Mouse (Mus musculus): ENCODE data around the gene Hlcs. TPM values are rescaled to one million over a fixed set of nuclear protein-coding genes. Genes with fewer than 3 reads are reported as not detected.

Hlcs gene
- 12.6 and 13.1 TPM in 2 replicates for polyA plus RNA-seq (2016; fragmentation: Nextera tagmentation; extraction: Ambion mirVana)

- peak; percentile 96 for DNase-seq (ENCODE audit: low spot score)
- Histone ChIP-seq H3K4me1 (peaks cover 22% of the 10 kb centered on the region), H3K27ac (replicated peaks) (peak within 1 kb of the TSS; percentile 99), H3K4me3 (peak within 1 kb of the TSS; percentile 82), H3K36me3 (no peaks in the 10 kb centered on the region), H3K9me3 (replicated peaks) (no peaks in the 10 kb centered on the region), H3K27me3 (ENCODE audit: low read depth, poor library complexity, severe bottlenecking) (peaks cover 14% of the 10 kb centered on the region)
- under 1% methylated on average over 64 of the region's 64 CpGs for WGBS
These were observed at the start of gene Hlcs for GRCm38 (mm10) chr16:94313229-94314030. Hlcs (minus strand) TSS chr16:94313571.

- WGBS: 58% methylated on average over 10 of the region's 10 CpGs
- Histone ChIP-seq H3K27me3 (ENCODE audit: low read depth, poor library complexity, severe bottlenecking) (no peaks in the 10 kb centered on the region), H3K4me3 (no peak overlapping the region), H3K4me1 (peaks cover 8% of the 10 kb centered on the region), H3K36me3 (peaks cover 15% of the 10 kb centered on the region), H3K9me3 (replicated peaks) (no peaks in the 10 kb centered on the region), H3K27ac (replicated peaks) (peak overlapping the region; percentile 46; the same call in 1 of the 2 replicates)
- peak; percentile 40 for DNase-seq (ENCODE audit: low spot score)
These were observed 49.0 kb upstream of the Hlcs start for GRCm38 (mm10) chr16:94362174-94362873.

GRCm38 (mm10) chr16:94360578-94361350, 47.4 kb upstream of the Hlcs start:
- Histone ChIP-seq H3K4me3 (no peak overlapping the region), H3K9me3 (replicated peaks) (no peaks in the 10 kb centered on the region), H3K4me1 (peaks cover 8% of the 10 kb centered on the region), H3K36me3 (peaks cover 15% of the 10 kb centered on the region), H3K27me3 (ENCODE audit: low read depth, poor library complexity, severe bottlenecking) (no peaks in the 10 kb centered on the region), H3K27ac (replicated peaks) (no peak overlapping the region)
- DNase-seq (ENCODE audit: low spot score): no peak
- 90% methylated on average over 13 of the region's 13 CpGs for WGBS

- no peak overlapping the region for H3K27ac ChIP-seq (replicated peaks)
- H3K9me3 ChIP-seq (replicated peaks): no peaks in the 10 kb centered on the region
- DNase-seq (ENCODE audit: low spot score): no peak
- no peak overlapping the region for H3K4me3 ChIP-seq
- H3K4me1 ChIP-seq: peaks cover 17% of the 10 kb centered on the region
- H3K27me3 ChIP-seq (ENCODE audit: low read depth, poor library complexity, severe bottlenecking): no peaks in the 10 kb centered on the region
- no peaks in the 10 kb centered on the region for H3K36me3 ChIP-seq
- WGBS: 86% methylated on average over 3 of the region's 3 CpGs
These were observed 44.7 kb upstream of the Hlcs start for GRCm38 (mm10) chr16:94358091-94358490.

GRCm38 (mm10) chr16:94356776-94357494, 43.6 kb upstream of the Hlcs start:
- no peaks in the 10 kb centered on the region for H3K36me3 ChIP-seq
- DNase-seq (ENCODE audit: low spot score): no peak
- H3K27ac ChIP-seq (replicated peaks): no peak overlapping the region
- no peaks in the 10 kb centered on the region for H3K27me3 ChIP-seq (ENCODE audit: low read depth, poor library complexity, severe bottlenecking)
- 85% methylated on average over 11 of the region's 11 CpGs for WGBS
- H3K4me1 ChIP-seq: peaks cover 11% of the 10 kb centered on the region
- no peak overlapping the region for H3K4me3 ChIP-seq
- no peaks in the 10 kb centered on the region for H3K9me3 ChIP-seq (replicated peaks)

GRCm38 (mm10) chr16:94356046-94356445, 42.7 kb upstream of the Hlcs start:
- no peaks in the 10 kb centered on the region for H3K9me3 ChIP-seq (replicated peaks)
- no peaks in the 10 kb centered on the region for H3K36me3 ChIP-seq
- no peak overlapping the region for H3K27ac ChIP-seq (replicated peaks)
- H3K4me3 ChIP-seq: no peak overlapping the region
- peaks cover 9% of the 10 kb centered on the region; the same call in 1 of the 2 replicates for H3K4me1 ChIP-seq
- 76% methylated on average over 7 of the region's 7 CpGs for whole genome bisulfite sequencing
- no peak for DNase-seq (ENCODE audit: low spot score)
- H3K27me3 ChIP-seq (ENCODE audit: low read depth, poor library complexity, severe bottlenecking): no peaks in the 10 kb centered on the region

GRCm38 (mm10) chr16:94354450-94354849, 41.1 kb upstream of the Hlcs start:
- Histone ChIP-seq H3K9me3 (replicated peaks) (no peaks in the 10 kb centered on the region), H3K27ac (replicated peaks) (no peak overlapping the region), H3K4me3 (no peak overlapping the region), H3K36me3 (no peaks in the 10 kb centered on the region), H3K4me1 (peaks cover 16% of the 10 kb centered on the region), H3K27me3 (ENCODE audit: low read depth, poor library complexity, severe bottlenecking) (no peaks in the 10 kb centered on the region)
- DNase-seq (ENCODE audit: low spot score): no peak
- 66% methylated on average over 9 of the region's 9 CpGs for WGBS

GRCm38 (mm10) chr16:94350287-94350677, 36.9 kb upstream of the Hlcs start:
- 83% methylated on average over 10 of the region's 10 CpGs for WGBS
- no peak overlapping the region for H3K27ac ChIP-seq (replicated peaks)
- H3K4me1 ChIP-seq: peaks cover 16% of the 10 kb centered on the region
- DNase-seq (ENCODE audit: low spot score): no peak
- no peaks in the 10 kb centered on the region for H3K27me3 ChIP-seq (ENCODE audit: low read depth, poor library complexity, severe bottlenecking)
- H3K4me3 ChIP-seq: no peak overlapping the region
- no peaks in the 10 kb centered on the region for H3K36me3 ChIP-seq
- H3K9me3 ChIP-seq (replicated peaks): no peaks in the 10 kb centered on the region

- no peaks in the 10 kb centered on the region for H3K27me3 ChIP-seq (ENCODE audit: low read depth, poor library complexity, severe bottlenecking)
- 80% methylated on average over 11 of the region's 11 CpGs for WGBS
- peaks cover 16% of the 10 kb centered on the region for H3K4me1 ChIP-seq
- H3K36me3 ChIP-seq: no peaks in the 10 kb centered on the region
- no peaks in the 10 kb centered on the region for H3K9me3 ChIP-seq (replicated peaks)
- H3K27ac ChIP-seq (replicated peaks): no peak overlapping the region
- DNase-seq (ENCODE audit: low spot score): no peak
- no peak overlapping the region for H3K4me3 ChIP-seq
These were observed 36.4 kb upstream of the Hlcs start for GRCm38 (mm10) chr16:94349588-94350286.

- DNase-seq (ENCODE audit: low spot score): no peak
- Histone ChIP-seq H3K4me1 (peaks cover 14% of the 10 kb centered on the region), H3K9me3 (replicated peaks) (no peaks in the 10 kb centered on the region), H3K4me3 (no peak overlapping the region), H3K27me3 (ENCODE audit: low read depth, poor library complexity, severe bottlenecking) (no peaks in the 10 kb centered on the region), H3K27ac (replicated peaks) (no peak overlapping the region), H3K36me3 (no peaks in the 10 kb centered on the region)
- WGBS: 83% methylated on average over 2 of the region's 2 CpGs
These were observed 35.4 kb upstream of the Hlcs start for GRCm38 (mm10) chr16:94348779-94349178.

GRCm38 (mm10) chr16:94347080-94347731, 33.8 kb upstream of the Hlcs start:
- H3K27ac ChIP-seq (replicated peaks): no peak overlapping the region

More at GRCm38 (mm10) chr16:94347080-94347731, 33.8 kb upstream of the Hlcs start:
- Histone ChIP-seq H3K4me1 (peaks cover 10% of the 10 kb centered on the region), H3K9me3 (replicated peaks) (no peaks in the 10 kb centered on the region), H3K36me3 (no peaks in the 10 kb centered on the region), H3K4me3 (no peak overlapping the region), H3K27me3 (ENCODE audit: low read depth, poor library complexity, severe bottlenecking) (no peaks in the 10 kb centered on the region)
- no peak for DNase-seq (ENCODE audit: low spot score)
- WGBS: 86% methylated on average over 7 of the region's 7 CpGs
